Mouse (Mus musculus) heart, adult 8-10 months (tissue): ENCODE results near the gene B020011L13Rik. TPM values are rescaled to one million over a fixed set of nuclear protein-coding genes. Genes with fewer than 3 reads are reported as not detected.
"Not testable (repeated sequence)": the region's sequence is repeated elsewhere in the genome, so short reads cannot be mapped to it uniquely, and the experiment has no call there.

Source experiments
- DNase-seq: peaks from one replicate; pipeline ENCODE4 v3.0.0; 2022; ENCODE audit warnings: low spot score
- total RNA-seq, 4 experiments: library from RNA; stranded (reverse); gene quantifications; 2 replicates each; pipeline ENCODE4 v1.2.4; 2022

The B020011L13Rik gene
- not detected for total RNA-seq

DNA sequence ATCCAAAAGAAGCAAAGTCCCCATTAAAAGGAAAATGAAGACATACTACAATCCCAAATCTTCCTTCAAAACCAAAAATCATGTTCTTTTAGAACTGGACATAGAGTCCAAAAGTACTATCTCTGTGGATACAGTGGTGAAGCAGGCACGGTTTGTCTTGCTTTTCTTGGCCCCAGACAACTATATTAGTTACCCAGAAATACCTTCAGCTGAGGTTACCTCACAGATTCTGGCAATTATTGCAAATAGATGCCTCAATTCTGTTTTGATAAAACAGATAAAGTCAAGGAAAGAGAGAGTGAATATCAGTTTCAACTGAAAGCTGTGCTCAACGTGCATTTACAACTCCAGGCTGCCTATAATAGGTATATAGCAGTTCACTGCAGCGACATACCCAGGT, at the start of gene B020011L13Rik:
Gene B020011L13Rik, plus strand, starts transcription at position 301 of the 400 bp plus-strand sequence.
- DNase-seq: not testable (repeated sequence)

DNA sequence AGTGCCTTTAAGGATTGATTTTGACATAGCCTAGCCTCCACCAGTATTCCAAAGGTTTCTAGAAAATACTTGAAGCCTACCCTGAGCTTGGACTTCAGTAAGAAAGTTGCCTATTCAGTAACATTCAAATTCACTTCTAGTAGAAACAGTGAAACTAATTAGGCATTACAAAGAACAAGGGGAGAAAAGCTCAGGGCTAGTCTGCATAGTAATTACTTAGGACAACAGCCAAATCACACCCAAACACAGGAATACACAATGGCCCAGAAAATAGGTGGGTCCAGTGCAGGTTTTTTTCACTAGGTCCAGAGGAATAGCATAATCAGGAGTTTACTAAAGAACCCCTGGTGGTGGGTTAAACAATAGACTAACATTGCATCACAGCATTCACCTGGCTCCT, 35.3 kb downstream of the B020011L13Rik start:
- DNase-seq: not testable (repeated sequence)

DNA sequence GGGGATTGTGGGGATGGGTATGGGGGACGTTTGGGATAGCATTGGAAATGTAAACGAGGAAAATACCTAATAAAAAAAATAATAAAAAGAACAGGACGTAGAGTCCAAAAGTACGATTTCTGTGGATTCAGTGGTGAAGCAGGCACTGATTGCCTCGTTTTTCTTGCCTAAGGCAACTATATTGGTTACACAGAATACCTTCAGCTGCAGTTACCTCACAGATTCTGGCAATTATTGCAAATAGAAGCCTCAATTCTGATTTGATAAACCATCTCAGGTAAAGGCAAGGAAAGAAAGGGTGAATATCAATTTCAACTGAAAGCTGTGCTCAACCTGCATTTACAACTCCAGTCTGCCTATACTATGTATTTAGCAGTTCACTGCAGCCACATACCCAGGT, 48.8 kb downstream of the B020011L13Rik start, which contains the start of gene Gm28360:
Gene Gm28360, plus strand, starts transcription at position 301 of the 400 bp plus-strand sequence.
- DNase-seq: not testable (repeated sequence)

DNA sequence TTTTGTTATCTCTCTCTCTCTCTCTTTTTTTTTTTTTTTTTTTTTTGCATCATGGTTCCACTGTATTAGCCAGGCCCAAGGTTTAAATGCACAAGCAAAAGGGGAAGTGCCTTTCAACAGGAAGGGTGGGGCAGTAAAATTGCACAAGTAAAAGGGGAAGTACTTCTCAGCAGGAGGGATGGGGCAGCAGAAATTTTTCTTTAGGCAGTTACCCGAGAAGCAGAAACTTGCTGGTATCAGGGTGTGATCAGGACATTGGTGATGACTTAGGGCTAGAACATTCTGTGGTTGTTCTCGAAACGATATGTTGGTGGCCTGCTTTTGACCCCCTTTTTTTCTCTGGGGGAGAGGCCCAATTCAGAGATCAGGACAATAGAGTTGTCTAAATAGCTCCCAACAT, 70.8 kb downstream of the B020011L13Rik start:
- DNase-seq: not testable (repeated sequence)

Other genes starting within 250 kb of the B020011L13Rik start
- not detected for gene Gm28363, start 84.0 kb upstream of the B020011L13Rik start, total RNA-seq
- gene Gm28360, start 48.9 kb downstream of the B020011L13Rik start, total RNA-seq: not detected
- gene Gm28168, start 146.9 kb downstream of the B020011L13Rik start, total RNA-seq: not detected
- gene Gm7145, start 184.8 kb downstream of the B020011L13Rik start, total RNA-seq: not detected